Mouse (Mus musculus): ENCODE data around the gene Josd2. TPM values are rescaled to one million over a fixed set of nuclear protein-coding genes. Genes with fewer than 3 reads are reported as not detected.

Gene Josd2
- 10 to 100 TPM; 61.5 to 68.3 TPM for total RNA-seq (2021)
- long read RNA-seq, experiment 1, transcript Josd2-204 (5 exons, 864 nt) = major isoform, 15 of 45 reads
- long read RNA-seq, experiment 1, partial matches to known transcripts = 9 of 45 reads
- long read RNA-seq, experiment 1, other reads (novel, unspliced or antisense) = 19 of 45 reads
- long read RNA-seq, experiment 2, transcript Josd2-204 (5 exons, 864 nt) = major isoform, 11 of 22 reads
- long read RNA-seq, experiment 2, partial matches to known transcripts = 2 of 22 reads
- long read RNA-seq, experiment 2, other reads (novel, unspliced or antisense) = 4 of 22 reads

DNA sequence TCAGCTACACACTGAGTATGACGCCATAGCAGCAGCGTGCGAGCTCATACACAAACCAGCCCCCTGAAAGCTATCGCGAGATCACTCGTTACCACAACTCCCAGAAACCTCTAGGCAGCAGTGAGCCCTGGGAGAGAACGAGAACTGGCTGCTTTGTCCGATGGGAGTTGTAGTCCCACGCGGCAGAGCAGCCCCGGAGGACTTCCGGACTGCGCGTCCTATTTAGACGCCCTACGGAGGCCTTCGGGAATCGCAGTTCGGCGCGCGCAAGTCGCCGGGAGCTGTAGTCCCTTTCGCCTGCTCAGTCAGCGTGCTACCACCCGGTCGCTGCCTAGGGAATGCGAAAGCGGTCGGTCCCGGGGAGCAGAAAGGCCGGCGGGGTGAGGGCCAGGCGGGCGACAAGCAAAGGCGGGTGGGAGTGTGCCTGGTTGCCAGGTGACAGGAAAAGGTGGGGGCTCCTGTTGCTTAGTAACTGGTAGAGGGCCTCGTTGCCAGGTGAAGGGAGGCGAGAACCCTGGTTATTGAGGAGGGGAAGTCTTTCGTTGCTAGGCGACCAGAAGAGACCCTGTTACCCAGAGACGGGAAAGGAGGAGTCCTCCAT, at the start of gene Josd2:
Josd2 (plus strand) TSS at position 170 of the 601 bp plus-strand sequence.
- DNase-seq = peak; percentile 87

DNA sequence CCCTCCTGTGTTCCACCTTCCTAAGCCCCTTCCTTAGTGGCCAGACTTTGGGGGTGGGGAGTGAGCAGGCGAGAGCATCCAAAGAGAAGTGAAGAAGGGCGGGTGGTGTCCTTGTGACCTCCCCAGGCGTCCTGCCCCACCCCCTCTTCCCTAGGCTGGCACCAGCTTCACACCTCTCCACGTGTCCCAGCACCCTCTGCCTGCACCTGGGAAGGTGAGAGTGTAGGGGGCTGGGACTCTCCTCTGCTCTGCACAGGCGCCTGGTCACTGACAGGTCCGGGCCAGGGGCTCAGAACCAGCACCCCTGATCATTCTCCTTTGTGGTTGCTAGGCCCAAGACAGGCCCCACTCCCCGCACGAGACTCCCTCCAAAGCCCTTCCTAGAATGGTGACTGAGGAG, 40.1 kb upstream of the Josd2 start:
- no peak for DNase-seq

DNA sequence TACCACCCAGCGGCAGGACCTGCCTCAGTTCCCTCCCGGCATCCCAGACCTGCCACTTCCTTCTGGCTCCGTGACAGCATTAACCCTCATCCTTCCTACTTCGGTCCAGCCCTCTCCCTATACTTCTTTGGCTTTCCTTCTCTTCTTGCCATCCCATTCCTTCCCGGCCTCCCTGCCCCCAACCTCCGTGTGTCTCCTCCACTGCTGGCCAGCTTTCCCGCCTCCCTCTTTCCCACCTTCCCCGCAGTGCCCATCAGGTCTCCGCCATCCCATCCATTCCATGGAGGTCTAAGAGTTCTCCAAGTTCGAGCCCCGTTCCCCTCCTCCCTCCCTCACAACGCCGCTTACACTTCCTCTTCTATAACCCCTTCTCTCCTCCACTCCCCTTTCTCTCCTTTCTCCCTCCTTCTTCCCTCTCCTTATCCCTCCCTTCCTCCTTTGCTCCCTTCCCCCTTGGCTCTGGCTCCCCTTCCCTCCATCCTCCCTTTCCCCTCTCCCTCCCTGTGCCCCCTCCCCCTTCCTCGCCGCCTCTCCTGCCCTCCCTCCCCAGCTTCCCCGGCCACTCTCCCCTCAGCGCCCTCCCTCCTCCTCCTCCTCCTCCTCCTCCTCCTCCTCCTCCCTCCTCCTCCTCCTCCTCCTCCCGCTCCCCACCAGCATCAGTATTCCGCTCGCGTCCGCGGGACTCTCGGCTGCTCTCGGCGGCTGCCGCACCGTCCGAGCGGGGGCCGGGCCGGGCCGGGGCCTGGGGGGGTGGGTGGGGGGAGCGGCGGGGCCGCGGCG, 39.4 kb upstream of the Josd2 start:
- no peak for DNase-seq

DNA sequence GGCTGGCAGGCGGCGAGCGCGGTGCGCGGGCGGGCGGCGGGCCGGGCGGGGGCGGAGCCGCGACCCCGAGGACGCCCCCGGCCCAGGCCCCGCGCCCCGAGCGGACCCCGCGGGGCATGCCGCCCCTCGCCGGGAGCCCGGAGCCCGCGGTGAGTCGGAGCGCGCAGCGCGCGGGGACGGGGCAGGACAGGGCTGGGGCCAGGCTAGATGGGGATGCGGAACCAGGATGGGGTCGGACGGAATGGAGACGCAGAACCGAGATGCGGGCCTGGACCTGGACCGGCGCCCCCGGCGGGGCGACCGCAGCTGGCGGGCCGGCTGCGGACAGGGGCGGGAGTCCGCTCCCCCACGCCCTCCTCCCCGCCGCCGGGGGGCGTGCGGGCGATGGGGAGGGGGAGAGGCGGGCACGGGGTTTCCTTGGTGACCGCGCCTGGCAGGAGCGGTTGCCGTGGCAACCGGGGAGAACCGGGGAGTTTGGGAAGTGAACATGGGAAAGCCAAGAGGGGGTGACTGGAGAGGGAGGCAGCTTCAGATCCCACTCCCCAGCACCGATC, 38.7 kb upstream of the Josd2 start, which contains the start of gene Lrrc4b:
Lrrc4b (plus strand) TSS at position 51 of the 554 bp plus-strand sequence.
- DNase-seq = peak; percentile 15

DNA sequence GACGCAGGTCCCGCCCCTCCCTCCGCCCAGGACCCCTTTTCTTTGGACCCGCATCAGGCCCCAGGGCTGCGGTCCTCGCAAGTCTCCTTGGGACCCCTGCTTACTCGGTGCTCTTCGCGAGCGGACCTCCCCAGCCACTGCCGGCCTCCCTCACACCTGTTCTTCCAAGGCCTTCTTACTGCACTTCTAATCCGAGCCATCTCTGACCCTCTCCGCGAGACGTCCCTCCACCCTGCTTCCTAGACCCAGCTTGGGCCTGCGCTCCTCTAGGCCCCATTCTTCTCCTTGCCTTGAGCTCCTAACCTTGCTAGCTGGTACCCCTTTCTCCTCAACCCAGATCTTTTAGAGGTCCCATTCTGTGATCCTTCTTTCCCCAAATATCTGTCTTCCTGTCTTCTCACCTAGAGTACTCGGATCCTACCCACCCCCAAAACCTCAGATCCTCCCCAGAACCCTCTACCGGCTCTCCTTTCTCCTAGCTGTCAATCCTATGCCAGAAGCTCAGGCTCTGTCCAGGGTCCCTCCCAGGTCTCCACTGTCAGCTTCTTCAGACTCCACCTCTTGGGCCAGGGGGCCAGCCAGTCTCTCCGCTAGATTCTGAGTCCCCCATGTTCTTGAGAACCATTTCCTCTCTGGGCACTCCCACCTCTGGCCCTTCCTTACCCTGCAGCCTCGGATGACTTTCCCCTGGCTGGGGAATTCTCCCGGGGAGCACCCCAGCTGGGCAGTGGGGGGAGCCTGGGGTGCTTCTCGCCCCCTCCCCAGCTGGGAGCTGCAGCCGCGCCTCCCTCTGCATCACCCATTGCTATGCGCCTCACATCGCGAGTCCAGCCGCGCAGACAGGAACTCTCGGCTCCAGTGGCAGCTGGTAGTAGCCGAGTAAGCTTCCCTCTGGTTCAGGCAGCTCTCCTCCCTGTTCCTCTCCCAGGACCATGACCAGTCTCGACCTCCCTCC, 38.0 kb upstream of the Josd2 start:
- DNase-seq = no peak

DNA sequence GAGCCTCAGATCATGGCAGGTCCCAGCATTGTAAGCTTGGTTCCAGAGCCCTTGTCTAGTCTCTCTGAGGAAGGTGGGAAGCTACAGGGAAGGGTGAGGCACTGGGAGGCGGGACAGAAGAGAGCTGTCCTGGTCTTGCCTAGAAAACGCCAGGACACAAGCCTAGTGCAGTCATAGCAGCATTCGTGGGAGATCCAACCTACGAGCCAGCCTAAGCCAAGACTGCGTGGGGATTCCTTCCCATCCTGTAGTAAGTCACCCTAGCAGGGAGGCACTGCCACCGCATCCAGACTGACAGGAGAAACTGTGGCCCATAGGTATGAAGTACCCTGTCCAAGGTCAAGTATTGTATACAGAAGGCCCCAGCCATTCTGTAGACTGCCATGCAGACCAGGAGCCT, 35.2 kb upstream of the Josd2 start:
- no peak for DNase-seq

DNA sequence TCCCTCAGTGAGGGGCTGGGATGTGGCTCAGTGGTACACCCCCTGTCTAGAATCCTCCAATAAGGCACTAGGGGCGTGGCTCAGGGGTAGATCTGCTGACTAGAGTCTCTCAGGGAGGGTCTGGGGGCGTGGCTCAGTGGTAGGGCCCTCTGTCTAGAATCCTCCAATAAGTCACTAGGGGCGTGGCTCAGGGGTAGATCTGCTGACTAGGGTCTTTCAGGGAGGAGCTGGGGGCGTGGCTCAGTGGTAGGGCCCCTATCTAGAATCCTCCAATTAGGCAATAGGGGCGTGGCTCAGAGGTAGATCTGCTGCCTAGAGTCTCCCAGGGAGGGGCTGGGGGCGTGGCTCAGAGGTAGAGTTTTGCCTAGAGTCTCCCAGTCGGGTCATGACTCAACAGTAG, 34.4 kb upstream of the Josd2 start:
- no peak for DNase-seq

DNA sequence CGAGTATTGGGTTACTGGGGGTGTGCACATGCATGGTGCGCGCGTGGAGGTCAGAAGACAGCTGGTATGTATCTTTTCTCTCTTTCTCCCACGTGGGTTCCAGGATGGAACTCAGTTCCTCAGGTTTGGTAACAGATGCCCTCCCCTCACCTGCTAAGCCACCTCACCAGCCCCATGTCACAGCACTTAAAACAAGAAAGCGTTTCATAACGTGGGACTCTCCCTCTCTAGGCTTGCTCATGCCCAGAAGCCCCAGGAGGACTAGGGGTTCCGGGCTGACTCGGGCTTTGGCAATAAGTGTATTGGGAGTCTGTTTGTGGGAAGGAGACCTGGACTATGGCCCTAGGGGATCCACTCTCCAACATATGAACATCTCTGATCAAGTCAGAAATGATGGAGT, 33.7 kb upstream of the Josd2 start:
- no peak for DNase-seq

DNA sequence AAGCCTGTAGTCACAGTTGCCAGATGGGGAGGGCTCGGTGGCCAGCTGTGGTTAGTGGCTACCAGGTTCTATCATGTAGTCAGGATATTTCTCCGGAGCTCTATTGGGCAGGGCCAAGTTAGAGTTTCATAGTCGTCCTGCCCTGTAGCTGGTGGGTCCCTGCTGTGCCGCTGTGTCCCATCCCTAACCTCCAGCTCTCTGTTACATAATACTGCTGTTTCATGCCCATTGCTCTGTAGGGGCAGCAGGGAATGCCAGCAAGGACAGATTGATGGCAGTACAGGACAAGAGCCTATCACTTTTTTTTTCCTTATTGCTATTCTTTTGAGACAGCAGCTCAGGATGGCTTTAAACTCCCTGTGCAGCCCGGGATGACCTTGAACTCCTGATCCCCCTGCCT, 32.0 kb upstream of the Josd2 start:
- no peak for DNase-seq

DNA sequence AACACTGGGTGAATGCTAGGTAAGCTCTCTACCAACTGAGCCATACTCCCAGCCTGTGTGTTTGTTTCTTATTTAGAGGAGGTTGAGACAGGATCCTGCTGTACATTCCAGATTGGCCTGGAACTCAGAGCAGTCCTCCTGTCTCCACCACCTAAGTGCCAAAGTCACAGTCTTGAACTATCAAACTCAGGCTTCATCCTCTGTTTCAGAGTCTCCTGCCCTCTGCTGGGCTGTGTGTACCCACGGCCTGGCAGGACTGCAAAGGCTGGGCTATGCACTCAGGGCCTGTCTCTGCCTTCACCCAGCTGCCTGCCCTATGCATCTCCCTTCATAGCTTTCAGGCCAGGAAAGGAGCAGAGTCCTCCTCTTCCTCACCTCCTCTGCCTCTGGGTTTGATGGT, 31.5 kb upstream of the Josd2 start:
- DNase-seq = no peak

DNA sequence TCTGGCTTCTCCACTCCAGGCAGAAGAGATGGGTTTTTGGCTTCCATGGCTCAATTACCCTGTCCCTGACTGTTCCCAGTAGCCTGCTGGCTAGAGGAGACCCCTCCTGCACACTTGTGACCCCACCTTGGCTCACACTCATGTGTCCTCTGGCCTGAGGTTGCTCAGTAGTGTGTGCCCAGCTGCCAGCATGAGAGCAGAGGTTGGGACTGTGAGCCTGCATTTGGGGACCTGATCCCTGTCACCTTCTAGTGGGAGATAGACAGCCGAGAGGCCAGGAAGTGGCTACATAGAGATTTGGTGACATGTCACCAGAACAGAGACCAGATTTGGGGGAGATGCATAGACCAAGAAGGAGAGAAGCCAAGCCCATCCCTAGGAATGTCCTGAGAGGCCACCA, 30.6 kb upstream of the Josd2 start:
- DNase-seq = no peak

DNA sequence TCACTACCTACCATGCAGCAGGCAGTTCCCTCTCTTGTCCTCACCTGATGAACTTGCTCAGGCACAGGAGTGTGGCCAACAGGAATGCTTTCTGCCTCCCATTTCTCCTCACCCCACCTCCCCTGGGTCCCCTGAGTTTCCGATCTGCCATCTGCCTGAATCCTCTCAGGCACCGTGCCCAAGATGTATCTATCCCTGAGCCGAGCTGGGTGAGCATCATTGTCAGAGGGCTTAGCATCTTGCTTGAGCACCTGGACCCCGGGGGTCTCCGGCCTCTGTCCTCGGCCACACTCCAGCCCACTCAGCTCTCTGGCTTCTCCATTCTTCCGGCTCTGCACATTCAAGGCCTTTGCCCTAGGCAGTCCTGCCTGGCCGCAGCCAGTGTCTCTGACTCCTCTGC, 29.8 kb upstream of the Josd2 start:
- no peak for DNase-seq

DNA sequence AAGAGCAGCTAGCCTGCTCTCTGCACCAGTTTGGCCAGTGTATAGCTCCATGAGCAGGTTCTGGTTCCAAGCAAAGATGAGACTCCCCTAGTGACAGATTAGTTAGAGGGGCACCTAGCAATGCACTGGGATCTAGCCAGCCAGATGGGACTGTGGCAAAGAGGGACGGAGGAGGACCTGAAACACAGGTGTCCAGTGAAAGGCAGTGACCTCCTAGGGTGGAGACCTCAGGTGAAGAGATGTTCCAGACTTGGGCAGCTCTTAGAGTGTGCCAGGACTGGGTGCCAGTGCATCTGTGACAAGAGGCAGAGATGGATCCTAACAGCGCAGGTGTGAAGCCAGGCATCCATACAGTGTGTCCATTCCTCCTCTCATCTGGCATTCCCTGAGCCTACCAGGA, 28.1 kb upstream of the Josd2 start:
- DNase-seq = no peak

DNA sequence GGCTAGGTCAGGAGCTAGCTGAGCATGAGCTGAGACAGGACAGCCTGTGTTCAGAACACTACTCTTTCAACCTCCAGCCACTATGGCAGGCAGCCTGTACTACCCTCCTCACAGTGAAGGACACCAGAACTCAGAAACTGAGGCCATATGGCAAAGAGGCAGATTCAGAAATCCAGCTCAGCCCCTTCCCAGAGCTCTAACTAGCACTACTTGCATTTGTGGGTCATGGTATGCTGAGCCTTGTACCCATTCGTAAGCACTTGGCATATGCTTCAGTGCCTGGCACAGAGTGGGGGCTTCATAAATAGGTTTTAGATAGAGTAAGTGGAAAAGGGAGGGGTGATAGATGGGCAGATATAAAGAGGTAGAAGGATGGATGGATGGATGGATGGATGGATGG, 27.3 kb upstream of the Josd2 start:
- DNase-seq = no peak

DNA sequence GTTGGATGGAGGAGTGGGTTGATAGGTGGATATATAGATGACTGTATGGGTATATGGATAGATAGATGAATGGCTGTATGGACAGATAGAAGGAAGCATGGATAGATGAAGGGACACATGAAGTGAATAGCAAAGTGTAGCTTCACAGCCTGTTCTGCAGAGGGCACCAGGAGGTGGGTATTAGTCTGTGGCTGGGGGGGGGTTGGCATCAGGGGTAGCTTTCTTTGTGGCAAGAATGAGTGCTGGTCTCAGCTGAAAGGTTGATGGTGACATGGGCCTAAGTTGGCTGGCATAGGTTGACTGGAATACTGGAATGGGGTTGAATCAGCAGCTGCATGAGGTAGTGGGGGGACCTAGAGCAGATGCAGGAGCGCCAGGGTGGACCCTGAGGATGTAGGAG, 26.6 kb upstream of the Josd2 start:
- DNase-seq = no peak

DNA sequence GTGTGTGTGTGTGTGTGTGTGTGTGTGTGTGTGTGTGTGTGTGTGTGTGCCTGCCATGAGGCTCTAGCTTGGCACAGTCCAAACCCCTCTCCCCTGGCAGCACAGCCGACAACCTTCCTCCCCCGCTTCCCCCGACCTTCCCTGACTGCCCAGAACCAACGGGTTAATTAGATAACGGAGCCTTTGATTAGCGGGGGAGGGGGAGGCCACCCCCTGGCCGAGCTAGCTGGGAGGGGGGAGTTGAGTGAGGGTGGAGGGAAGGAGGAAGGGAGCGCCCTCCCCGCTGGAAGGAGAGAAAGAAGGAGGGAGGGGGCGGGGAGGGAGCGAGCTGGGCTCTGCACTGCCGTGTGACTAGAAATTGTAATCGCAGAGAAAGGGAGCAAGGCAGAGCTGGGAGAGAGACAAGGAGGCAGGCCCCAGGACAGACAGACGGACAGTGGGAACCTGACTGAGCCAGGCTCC, 26.1 kb upstream of the Josd2 start:
- DNase-seq = no peak

DNA sequence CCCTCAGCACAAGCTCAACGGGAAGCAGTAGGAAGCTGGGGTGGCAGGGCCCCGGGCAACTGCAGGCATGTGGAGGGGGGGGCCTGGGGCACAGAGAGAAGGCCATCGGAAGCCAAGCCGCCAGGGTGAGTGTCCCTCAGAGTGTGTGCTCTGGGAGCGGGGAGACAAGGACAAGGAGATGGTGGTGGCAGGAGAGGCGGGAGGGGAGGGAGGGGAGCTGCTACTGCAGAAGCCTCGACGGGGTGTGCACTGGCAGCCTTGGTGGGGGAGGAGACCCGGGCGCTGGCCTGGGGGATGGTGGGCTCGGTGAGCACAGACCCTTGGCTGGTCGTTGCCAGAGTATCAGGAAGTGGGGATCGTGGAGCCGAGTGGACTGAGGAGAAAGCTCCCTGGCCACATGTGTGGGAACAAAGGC, 25.4 kb upstream of the Josd2 start:
- DNase-seq = no peak

DNA sequence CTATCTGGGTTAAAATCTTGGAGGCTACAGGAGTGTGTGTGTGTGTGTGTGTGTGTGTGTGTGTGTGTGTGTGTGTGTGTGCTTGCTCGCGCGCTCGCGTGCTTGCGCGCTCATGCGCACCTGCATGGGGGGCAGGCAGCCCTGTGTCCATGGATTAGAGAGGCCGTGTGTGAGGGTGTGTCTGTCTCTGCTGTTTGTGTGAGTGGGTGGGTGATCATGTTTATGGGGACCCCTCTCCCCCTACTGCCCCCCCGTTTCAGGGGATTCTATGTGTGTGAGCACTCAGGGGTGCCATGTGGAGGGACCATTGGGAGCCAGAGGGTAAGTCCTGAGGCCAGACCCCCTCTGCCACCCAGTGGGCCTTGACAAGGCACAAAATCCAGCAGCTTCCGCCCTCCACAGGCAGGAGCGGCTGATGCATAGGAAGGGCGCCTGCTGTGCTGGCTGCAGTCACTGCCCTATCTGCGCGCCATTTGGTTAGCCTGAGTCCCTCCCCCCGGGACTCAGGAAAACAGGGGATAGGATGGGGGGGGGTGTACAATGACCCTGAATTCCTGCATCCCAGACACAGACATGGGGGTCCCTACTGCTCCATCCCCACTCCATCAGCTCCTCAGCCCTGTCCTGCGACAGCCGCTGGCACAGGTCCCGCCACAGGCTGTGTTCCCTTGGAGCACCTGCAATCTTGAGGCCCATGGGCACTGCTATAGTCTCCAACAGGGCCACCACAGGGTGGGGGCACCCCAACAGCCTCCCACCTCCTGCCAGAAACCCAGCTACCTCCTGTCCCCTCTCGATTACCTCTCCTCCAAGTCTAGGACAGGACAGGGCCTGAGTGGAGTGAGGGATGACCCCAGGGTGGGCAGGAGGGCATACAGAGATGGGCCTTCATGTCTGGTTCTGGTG, 24.3 kb upstream of the Josd2 start:
- DNase-seq = no peak

DNA sequence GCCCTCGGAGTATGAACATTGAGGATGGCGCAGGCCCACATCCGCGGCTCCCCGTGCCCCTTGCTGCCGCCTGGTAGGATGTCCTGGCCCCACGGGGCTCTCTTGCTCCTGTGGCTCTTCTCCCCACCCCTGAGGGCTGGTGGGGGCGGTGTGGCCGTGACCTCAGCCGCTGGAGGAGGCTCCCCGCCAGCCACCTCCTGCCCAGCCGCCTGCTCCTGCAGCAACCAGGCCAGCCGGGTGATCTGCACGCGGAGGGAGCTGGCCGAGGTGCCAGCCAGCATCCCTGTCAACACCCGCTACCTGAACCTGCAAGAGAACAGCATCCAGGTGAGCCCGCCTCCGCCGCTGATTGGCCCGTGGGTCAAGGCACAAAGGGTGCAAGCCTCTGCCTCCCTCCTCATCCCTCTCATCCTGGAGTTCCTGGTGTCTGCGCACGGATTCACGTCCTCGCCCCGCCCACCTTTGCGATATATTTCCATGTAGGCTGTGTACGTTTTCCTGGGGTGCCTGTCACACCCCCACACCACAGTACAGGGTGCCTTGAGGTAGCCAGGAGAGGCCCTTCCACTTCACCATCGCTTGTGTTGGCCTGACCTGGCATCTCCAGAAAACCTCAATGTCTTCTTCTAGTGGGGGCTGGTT, 22.8 kb upstream of the Josd2 start:
- no peak for DNase-seq

DNA sequence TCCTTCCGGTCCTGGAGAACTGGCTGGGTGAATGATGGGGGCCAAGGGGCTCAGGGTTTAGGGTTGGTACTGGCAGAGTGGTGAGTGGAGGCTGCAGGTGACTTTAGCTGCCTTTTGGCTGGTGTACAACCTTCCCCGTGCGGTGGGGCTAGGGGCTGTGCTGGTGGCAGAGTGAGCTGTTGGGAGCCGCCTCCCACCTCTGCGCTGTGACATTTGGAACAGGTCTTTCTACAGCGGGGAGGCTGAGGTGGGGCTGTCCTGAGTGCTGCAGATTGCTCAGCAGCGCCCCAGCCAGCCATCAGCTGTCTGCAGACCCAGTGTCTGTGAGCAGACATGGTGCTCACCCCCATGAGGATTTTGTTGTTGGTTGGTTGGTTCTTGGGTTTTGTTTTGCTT, 22.3 kb upstream of the Josd2 start:
- no peak for DNase-seq
